Mouse (Mus musculus): ENCODE results near the gene Rnf135. TPM values are rescaled to one million over a fixed set of nuclear protein-coding genes. Genes with fewer than 3 reads are reported as not detected.
"Not testable (repeated sequence)": the region's sequence is repeated elsewhere in the genome, so short reads cannot be mapped to it uniquely, and the experiment has no call there.

Rnf135 gene
- total RNA-seq, 2 experiments from 2014 or later, result 1.7 TPM; not detected in 1

- ATAC-seq (replicated peaks; ENCODE audit: low FRiP score, poor library complexity, severe bottlenecking), result no peak
Measured at GRCm38 (mm10) chr11:80159018-80159417, 24.6 kb upstream of the Rnf135 start.

GRCm38 (mm10) chr11:80161041-80161440, 22.6 kb upstream of the Rnf135 start:
- no peak for ATAC-seq (replicated peaks; ENCODE audit: low FRiP score, poor library complexity, severe bottlenecking)

- ATAC-seq (replicated peaks; ENCODE audit: low FRiP score, poor library complexity, severe bottlenecking), result no peak
Measured at GRCm38 (mm10) chr11:80163362-80164116, 20.1 kb upstream of the Rnf135 start.

- ATAC-seq (replicated peaks; ENCODE audit: low FRiP score, poor library complexity, severe bottlenecking), result no peak
Measured at GRCm38 (mm10) chr11:80164224-80164623, 19.4 kb upstream of the Rnf135 start.

GRCm38 (mm10) chr11:80168121-80168520, 15.5 kb upstream of the Rnf135 start:
- no peak for ATAC-seq (replicated peaks; ENCODE audit: low FRiP score, poor library complexity, severe bottlenecking)

GRCm38 (mm10) chr11:80168611-80169249, 14.9 kb upstream of the Rnf135 start:
- ATAC-seq (replicated peaks; ENCODE audit: low FRiP score, poor library complexity, severe bottlenecking), result no peak

- ATAC-seq (replicated peaks; ENCODE audit: low FRiP score, poor library complexity, severe bottlenecking), result no peak
Measured at GRCm38 (mm10) chr11:80169629-80170028, 14.0 kb upstream of the Rnf135 start.

- no peak for ATAC-seq (replicated peaks; ENCODE audit: low FRiP score, poor library complexity, severe bottlenecking)
Measured at GRCm38 (mm10) chr11:80170351-80170750, 13.3 kb upstream of the Rnf135 start.

- ATAC-seq (replicated peaks; ENCODE audit: low FRiP score, poor library complexity, severe bottlenecking), result no peak
Measured at GRCm38 (mm10) chr11:80171884-80172283, 11.8 kb upstream of the Rnf135 start.

GRCm38 (mm10) chr11:80173963-80174670, 9.5 kb upstream of the Rnf135 start:
- no peak for ATAC-seq (replicated peaks; ENCODE audit: low FRiP score, poor library complexity, severe bottlenecking)

GRCm38 (mm10) chr11:80176911-80177895, 6.4 kb upstream of the Rnf135 start:
- no peak for ATAC-seq (replicated peaks; ENCODE audit: low FRiP score, poor library complexity, severe bottlenecking)

- no peak for ATAC-seq (replicated peaks; ENCODE audit: low FRiP score, poor library complexity, severe bottlenecking)
Measured at GRCm38 (mm10) chr11:80178316-80178715, 5.3 kb upstream of the Rnf135 start.

GRCm38 (mm10) chr11:80181021-80181749, 2.5 kb upstream of the Rnf135 start:
- no peak for ATAC-seq (replicated peaks; ENCODE audit: low FRiP score, poor library complexity, severe bottlenecking)

- peak; percentile 45; the same call in 1 of the 2 replicates for ATAC-seq (replicated peaks; ENCODE audit: low FRiP score, poor library complexity, severe bottlenecking)
Measured at GRCm38 (mm10) chr11:80183054-80183704, 472 bp upstream of the Rnf135 start.

GRCm38 (mm10) chr11:80184531-80185071, 950 bp downstream of the Rnf135 start:
- ATAC-seq (replicated peaks; ENCODE audit: low FRiP score, poor library complexity, severe bottlenecking), result no peak

GRCm38 (mm10) chr11:80185441-80185976, 1.9 kb downstream of the Rnf135 start:
- not testable (repeated sequence) for ATAC-seq (replicated peaks; ENCODE audit: low FRiP score, poor library complexity, severe bottlenecking)

- ATAC-seq (replicated peaks; ENCODE audit: low FRiP score, poor library complexity, severe bottlenecking), result no peak
Measured at GRCm38 (mm10) chr11:80190280-80190679, 6.6 kb downstream of the Rnf135 start.

GRCm38 (mm10) chr11:80193827-80194226, 10.2 kb downstream of the Rnf135 start:
- no peak for ATAC-seq (replicated peaks; ENCODE audit: low FRiP score, poor library complexity, severe bottlenecking)
